Mouse (Mus musculus) bone marrow macrophage, adult 2 months (primary cell): ENCODE measurements at regions not wholly inside any gene's neighbourhood (a gene's known extent, or its start where the extent isn't known, plus 50 kb on each side); places are given as distances from the start of the nearest gene placed in this dataset.

Experiments
- H3K27ac ChIP-seq: 2 replicates; pipeline ENCODE4 v1.5.1; 2012; ENCODE audit warnings: low read depth, low read length; ENCODE audit not compliant: insufficient read depth
- H3K4me1 ChIP-seq: 2 replicates; pipeline ENCODE4 v1.6.1; 2012; ENCODE audit warnings: low read length; ENCODE audit not compliant: control insufficient read depth, insufficient read depth
- H3K4me3 ChIP-seq: 2 replicates; pipeline ENCODE4 v1.5.1; 2012; ENCODE audit warnings: mild to moderate bottlenecking, low read length, moderate library complexity; ENCODE audit not compliant: insufficient read depth
- CTCF ChIP-seq: IDR thresholded peaks from 2 replicates; pipeline ENCODE4 v1.5.1; 2012; ENCODE audit warnings: low read depth, mild to moderate bottlenecking, low read length, moderate library complexity
- POLR2A ChIP-seq: IDR thresholded peaks from 2 replicates; pipeline ENCODE4 v1.6.1; 2012; ENCODE audit warnings: mild to moderate bottlenecking, low read depth, low read length, borderline replicate concordance

DNA sequence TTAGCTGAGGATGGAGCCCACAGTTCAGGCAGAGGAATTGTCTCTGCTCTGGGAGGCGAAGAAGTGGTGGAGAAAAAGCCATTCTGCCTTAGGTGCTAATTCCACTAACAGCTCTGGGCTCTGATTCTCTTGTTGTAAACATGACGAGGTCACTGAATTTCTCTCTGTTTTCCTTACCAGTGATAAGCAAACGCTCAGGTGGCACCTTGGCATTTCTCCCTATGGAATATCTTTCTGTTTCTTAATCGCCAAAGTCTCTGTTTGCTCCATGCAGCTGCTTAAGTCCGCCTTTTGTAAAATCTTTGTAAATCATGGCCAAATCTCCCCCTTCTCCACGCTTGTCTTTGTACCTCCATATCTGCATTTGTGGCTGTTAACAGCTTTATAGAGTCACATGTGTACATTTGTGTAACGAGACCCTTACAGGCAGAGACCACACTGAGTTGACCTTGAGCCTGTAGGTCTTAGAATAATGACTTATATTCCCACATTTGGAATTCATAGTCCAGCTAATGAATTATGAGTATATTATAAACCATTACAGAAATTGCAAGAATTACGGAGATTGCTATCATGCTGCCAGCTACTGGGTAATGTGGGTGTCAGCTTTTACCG, 225.8 kb downstream of the Usp25 start:
- no peak overlapping the region for H3K27ac ChIP-seq
- TF ChIP-seq CTCF: no peak
- TF ChIP-seq POLR2A: no peak
- no peaks in the 10 kb centered on the region for H3K4me1 ChIP-seq
- H3K4me3 ChIP-seq: no peak overlapping the region

DNA sequence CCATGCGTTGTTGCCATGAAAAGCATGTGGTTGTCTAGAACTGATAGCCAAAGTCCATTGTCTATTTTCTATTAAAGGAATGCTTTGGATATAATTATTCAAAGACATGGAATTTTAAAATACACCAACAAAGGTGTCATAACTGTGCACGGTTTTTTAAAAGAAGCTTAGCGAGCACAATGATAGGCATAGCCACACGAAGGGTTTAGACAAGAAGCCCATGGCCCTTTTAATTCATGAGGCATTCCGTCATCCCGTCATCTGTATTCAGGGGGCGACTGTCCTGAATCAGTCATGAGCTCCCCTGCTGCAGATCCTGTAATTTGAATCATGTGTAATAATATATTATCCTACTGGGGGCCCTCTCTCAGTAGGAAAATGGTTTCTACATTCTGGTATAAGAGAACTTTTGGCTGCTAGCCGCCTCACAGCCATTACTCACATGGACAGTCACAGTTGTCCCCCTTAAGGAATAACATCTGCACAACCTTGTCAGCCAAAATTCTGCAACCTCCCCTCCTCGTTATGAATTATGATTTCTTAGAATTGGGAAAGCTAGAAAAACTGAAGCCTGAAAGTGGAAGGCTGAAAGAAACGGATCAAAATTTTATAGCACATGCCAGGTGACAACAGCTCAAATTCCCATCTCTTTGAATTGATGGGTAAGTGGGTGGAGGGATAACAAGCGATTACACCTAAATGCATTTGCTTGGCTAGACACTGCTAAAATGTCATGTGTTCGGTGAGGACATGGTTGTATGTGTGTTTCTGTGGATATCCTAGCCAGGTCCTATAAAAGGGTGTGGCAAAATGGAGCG, 225.1 kb downstream of the Usp25 start:
- no peak overlapping the region for H3K27ac ChIP-seq
- TF ChIP-seq CTCF (no peak), POLR2A (no peak)
- no peak overlapping the region for H3K4me3 ChIP-seq
- no peaks in the 10 kb centered on the region for H3K4me1 ChIP-seq

DNA sequence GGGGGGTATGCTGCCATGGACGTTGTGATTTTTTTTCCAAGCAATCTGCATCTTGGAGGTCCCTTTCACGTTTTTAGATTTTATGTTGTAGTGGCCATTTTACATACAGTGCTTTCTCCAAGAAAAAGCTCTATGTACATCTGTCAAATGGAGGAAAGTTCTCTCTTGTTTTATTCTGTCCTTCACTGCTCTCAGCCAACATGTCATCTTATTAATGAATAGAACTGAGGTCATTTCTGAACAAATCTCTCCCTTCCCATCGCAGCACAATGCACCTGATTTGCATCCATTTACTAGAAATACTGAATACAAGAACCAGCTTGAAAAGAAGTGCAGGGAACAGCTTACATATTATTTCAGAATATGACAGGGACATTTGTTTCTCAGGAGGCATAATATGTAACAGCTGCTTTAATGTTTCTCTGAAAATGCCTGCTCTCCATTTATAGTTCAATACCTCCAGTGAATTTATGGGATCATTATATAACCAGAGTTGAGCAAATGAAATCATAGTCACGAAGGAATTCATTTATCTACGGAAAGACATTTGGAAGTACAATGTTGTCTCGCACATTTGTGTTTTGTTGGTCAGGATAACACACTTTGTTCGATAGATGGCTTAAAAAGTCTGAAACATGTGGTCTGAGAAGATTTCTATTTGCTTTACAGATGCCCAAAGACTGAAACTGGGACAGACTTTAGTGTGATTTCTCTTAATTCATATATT, 224.3 kb downstream of the Usp25 start:
- no peak overlapping the region for H3K4me3 ChIP-seq
- no peak overlapping the region for H3K27ac ChIP-seq
- H3K4me1 ChIP-seq: no peaks in the 10 kb centered on the region
- TF ChIP-seq CTCF (no peak), POLR2A (no peak)

DNA sequence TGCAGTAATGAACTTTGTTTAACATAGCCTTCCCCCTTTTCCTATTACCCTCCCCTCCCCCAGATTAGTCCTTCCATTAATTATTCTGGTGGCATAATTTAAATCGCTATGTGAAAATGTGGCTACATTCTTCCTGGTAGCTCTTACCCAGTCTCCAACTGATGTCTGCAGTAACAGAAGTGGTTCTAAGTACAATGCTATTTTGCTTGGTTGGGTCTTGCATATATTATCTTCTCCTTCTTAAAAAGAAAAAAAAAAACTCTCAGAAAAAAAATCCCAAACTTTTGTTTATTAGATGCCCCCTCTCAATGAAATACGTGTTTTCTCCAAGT, 223.7 kb downstream of the Usp25 start:
- no peak for TF ChIP-seq POLR2A
- H3K4me3 ChIP-seq: peak overlapping the region; percentile 34
- no peaks in the 10 kb centered on the region for H3K4me1 ChIP-seq
- no peak overlapping the region for H3K27ac ChIP-seq

DNA sequence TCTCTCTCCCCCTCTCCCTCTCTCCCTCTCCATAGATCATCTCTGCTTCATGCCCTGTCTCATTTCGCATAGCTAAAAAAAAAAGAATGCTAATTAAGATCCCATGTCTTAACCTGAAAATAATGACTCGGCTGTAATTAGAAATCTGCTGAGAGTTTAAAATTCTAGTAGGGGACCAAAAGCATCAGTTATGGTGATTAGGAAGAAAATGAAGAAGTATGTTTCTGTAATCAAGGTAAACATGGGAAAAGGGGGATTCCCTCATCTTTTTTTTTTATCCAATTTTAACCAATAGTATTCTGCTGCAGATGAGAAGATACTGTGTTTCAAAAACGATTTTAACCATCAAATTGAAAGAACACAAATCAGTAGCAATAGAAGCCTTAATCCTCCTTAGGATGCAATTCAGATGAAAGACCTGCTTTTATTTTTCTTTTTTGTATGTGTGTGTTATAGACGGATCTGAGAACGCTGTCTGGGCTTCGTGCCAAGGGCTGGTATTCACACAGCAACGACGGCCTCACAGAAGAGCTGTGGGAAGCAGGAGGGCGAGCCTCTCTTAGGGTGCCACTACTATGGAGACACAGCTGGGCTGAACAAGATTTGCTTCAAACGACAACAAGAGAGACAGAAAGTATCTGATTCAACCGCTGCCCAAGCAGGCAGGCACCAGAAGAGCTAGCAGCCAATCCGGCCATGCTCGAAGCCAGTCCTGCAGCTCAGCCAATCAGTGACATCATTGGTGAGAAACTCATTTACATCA, 223.2 kb downstream of the Usp25 start:
- Histone ChIP-seq H3K4me3 (peak overlapping the region; percentile 34), H3K4me1 (no peaks in the 10 kb centered on the region), H3K27ac (no peak overlapping the region)
- TF ChIP-seq CTCF (no peak), POLR2A (no peak)

DNA sequence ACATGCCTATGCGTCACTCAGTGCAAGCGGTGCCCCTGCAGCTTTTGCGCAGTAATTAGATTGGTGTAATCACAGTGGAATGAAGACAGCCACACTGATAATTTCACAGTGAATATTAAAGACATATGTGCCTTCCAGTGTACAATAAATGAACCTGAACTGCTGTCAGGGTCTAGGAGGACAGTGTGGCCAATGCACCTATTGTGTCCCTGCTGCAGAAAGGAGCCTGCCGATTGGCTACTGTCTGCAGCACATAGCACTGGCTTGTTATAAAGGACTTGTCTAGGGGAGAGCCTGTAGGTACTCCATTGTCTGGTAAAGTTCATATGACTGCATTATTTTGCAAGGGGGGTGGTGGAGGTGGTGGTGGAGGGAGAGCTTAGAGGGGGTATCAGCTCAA, 222.5 kb downstream of the Usp25 start:
- H3K4me1 ChIP-seq: no peaks in the 10 kb centered on the region
- no peak overlapping the region for H3K27ac ChIP-seq
- TF ChIP-seq CTCF: no peak
- TF ChIP-seq POLR2A: no peak
- H3K4me3 ChIP-seq: no peak overlapping the region

DNA sequence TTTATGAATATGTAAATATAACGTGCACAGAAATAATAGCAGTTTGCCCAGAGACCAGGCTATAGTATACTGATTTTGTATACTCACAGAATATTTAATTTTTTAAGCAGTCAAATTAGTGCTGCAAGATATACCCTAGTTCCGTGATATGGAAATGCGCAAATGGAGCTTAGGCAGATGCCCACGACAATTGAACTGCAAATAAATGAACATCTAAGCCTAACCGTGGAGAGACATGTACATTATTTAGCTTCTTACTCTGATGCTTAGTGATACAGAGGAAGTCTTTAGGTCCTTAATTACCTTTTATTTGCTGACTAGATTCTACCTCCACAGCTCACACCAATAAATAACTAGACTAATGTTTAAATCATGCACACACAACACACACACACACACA, 221.9 kb downstream of the Usp25 start:
- no peak overlapping the region for H3K27ac ChIP-seq
- no peaks in the 10 kb centered on the region for H3K4me1 ChIP-seq
- H3K4me3 ChIP-seq: no peak overlapping the region
- no peak for TF ChIP-seq POLR2A
